8 mouse cellular contexts compared by ENCODE assay signal in genomic region chr11:60536859-60537467, GRCm38 (mm10). TPM values are rescaled to one million over a fixed set of nuclear protein-coding genes. Genes with fewer than 3 reads are reported as not detected.
DNase-seq lines count a peak whose midpoint lies in the region; ATAC-seq lines count a peak whose summit lies in the region.

No protein-coding gene starts in this region.

- H3K27me3 ChIP-seq in hindbrain, embryonic 10.5 days (ENCODE audit: insufficient read depth, poor library complexity, severe bottlenecking) = no peaks in the 10 kb centered on the region
- H3K27me3 ChIP-seq in lung, embryonic 16.5 days (ENCODE audit: control insufficient read depth, insufficient read depth, low read depth, low read length) = no peaks in the 10 kb centered on the region

- peak; percentile 69 for ATAC-seq in frontal cortex, adult (ENCODE audit: low TSS enrichment)
- peak; percentile 85 for ATAC-seq in lung, embryonic 16.5 days (ENCODE audit: low read depth)

- peak overlapping the region; percentile 64 for H3K4me2 ChIP-seq in lung, embryonic 16.5 days (ENCODE audit: low read depth, low read length)

- DNase-seq in MEL-GATA-1-ER (ENCODE audit: extremely low read depth, low read depth) = peak; percentile 60
- DNase-seq in cerebellum, adult 9-10 months = peak; percentile 92
- DNase-seq in hindbrain, embryonic 10.5 days (ENCODE audit: low spot score) = peak; percentile 92
- peak; percentile 91 to 92 for DNase-seq in layer of hippocampus, postnatal 10 days (ENCODE audit: low spot score in 2 of 2)
- peak; percentile 90 for DNase-seq in ovary, postnatal 14 days (ENCODE audit: low spot score)
- peak; percentile 82 to 86 for DNase-seq in thymus, postnatal 10 days (ENCODE audit: low spot score in 2 of 2)

- peak overlapping the region; percentile 72 for H3K4me3 ChIP-seq in hindbrain, embryonic 10.5 days
- H3K4me3 ChIP-seq in lung, embryonic 16.5 days (ENCODE audit: low read length) = peak overlapping the region; percentile 95

- H3K27ac ChIP-seq in hindbrain, embryonic 10.5 days = peak overlapping the region; percentile 99
- H3K27ac ChIP-seq in lung, embryonic 16.5 days (ENCODE audit: low read length) = peak overlapping the region; percentile 100

- peak overlapping the region; percentile 88 for H3K9ac ChIP-seq in lung, embryonic 16.5 days (ENCODE audit: low read length)

- WGBS in hindbrain, embryonic 10.5 days = under 1% methylated on average over 37 of the region's 37 CpGs
- WGBS in lung, embryonic 16.5 days = under 1% methylated on average over 37 of the region's 37 CpGs

- H3K4me1 ChIP-seq in hindbrain, embryonic 10.5 days (replicated peaks) = peaks cover 30% of the 10 kb centered on the region
- H3K4me1 ChIP-seq in lung, embryonic 16.5 days (replicated peaks; ENCODE audit: control insufficient read depth, insufficient read depth, low read length) = peaks cover 21% of the 10 kb centered on the region

- H3K36me3 ChIP-seq in hindbrain, embryonic 10.5 days = peaks cover 24% of the 10 kb centered on the region
- peaks cover 1% of the 10 kb centered on the region; the same call in 1 of the 2 replicates for H3K36me3 ChIP-seq in lung, embryonic 16.5 days (ENCODE audit: control insufficient read depth, insufficient read depth, low read length)

- H3K9me3 ChIP-seq in hindbrain, embryonic 10.5 days = no peaks in the 10 kb centered on the region
- no peaks in the 10 kb centered on the region for H3K9me3 ChIP-seq in lung, embryonic 16.5 days (ENCODE audit: control insufficient read depth, low read length)

RNA-seq across cellular contexts. Expression of gene Alkbh5, which starts 0.8 kb away (rescaled TPM):
- 31.9 and 33.8 TPM in 2 replicates for polyA plus RNA-seq in hindbrain, embryonic 10.5 days (2016; fragmentation: Nextera tagmentation; extraction: Ambion mirVana)
- 10 to 100 TPM; 39.0 to 40.1 TPM for total RNA-seq in layer of hippocampus, postnatal 10 days (2021)
- polyA plus RNA-seq in lung, embryonic 16.5 days (2015; fragmentation: Nextera tagmentation; extraction: Ambion mirVana) = 28.4 and 33.0 TPM in 2 replicates

Comparison
In these comparisons a context has a peak if more than half of its experiments do, and no peak if none do; other contexts are left out.
1. Peak in every context shown above with its lines: DNase-seq, ATAC-seq, H3K4me3 ChIP-seq and H3K27ac ChIP-seq.